Mouse (Mus musculus) MEL-GATA-1-ER (cell line): ENCODE measurements around the gene Cacna1i.

Source experiments
- DNase-seq: peaks from one replicate; pipeline ENCODE4 v3.0.0-alpha.2; 2012; ENCODE audit warnings: low read depth; ENCODE audit errors: extremely low read depth

Cacna1i gene

DNA sequence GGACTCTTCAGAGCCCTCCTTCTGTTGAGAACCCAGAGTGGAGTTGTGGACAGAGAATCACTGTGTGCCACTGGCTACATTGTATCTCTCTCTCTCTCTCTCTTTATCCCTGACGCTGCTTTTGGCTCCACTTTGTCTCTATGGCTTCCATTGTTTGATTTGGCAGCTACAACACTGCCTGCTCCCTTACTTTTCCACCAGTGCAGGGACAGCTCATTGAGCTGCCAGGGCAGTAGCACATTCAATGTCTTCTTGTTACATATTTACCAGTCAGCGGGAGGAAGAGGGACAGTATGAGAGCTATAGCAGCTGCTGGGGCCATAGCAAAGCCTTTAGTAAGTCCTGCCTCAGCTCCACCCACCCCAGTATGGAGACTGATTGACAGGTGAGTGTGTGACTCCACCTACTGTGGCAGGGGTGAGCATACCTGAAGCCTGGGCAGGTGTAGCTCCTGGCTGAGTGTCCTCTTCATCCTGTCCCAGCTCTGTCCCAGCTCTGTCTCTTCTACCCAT is 114.4 kb downstream of the Cacna1i start:
- DNase-seq: no peak

DNA sequence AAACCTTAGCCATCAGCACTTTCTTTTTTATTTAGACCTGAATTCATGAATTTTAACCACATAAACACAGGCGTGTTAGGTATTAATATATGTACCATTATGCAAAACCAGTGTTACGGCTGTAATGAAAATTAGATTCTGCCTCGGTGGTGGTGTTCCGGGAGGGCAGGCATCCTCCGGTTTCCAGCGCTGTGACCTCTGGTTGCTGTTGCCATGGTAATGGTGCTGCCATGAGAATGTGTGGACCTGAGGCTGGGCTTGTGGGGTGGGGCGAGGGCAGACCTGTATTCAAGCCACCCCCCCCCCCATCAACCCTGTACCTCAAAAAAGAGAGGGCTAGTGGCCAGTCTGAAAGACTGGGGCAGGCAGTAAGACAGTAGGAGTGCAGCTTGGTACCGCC is 114.9 kb downstream of the Cacna1i start:
- DNase-seq: no peak

DNA sequence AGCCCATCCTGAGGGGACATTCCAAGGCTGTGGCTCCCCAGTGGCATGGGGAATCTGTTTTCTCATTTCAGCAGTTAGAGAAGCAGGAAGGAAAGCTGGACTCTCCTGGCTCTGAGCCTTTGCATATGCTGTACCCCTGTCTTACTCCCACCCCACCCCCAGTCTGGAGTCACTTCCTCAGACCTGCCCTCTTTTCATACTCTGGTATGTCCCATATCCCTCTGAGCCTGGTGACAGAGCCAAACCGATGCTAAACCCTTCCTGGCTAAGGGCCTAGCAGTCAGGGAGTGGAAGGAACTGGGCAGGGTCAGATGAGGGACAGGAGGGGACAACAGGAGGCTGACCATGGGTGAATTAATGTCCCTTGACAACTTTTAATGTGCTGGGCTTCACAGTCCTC is 120.8 kb downstream of the Cacna1i start:
- DNase-seq: no peak

DNA sequence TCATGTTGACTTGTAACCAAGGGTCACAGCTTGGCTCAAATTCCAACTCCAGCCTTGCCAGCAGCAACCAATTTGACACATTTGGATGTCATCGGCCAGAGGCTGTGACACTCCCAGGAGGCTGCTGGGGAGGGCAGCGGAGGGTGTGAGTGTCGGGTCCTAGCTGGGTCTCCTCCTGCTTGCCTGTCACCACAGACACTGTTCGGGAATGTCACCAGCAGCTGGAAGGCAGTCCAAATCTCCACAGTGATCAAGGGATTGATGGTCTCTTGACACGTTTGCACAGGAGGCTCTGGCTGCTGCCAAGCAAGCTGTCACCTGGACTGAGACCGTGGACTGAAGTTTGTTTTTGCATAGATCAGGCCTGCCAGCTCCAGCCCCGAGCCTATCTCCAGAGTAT is 123.6 kb downstream of the Cacna1i start:
- DNase-seq: no peak

DNA sequence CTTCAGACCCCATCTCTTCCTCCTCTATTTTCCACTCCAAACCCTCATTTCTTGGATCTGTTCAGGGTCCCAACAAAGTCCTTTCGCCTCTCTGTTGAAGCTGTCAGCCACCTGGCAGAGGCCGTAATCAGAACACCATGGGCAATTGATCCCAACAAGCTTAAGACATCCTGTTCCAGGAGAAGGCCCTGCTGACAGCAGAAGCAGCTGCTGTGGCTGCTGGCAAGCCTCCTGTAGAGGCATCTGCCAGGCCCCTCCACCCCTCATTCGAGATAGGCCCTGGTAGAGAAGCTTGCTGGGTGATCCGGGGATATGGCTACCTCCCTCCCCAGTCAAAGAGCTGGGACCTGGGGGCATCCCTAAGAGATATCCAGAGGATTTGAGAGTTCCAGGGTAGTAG is 126.0 kb downstream of the Cacna1i start:
- no peak for DNase-seq

DNA sequence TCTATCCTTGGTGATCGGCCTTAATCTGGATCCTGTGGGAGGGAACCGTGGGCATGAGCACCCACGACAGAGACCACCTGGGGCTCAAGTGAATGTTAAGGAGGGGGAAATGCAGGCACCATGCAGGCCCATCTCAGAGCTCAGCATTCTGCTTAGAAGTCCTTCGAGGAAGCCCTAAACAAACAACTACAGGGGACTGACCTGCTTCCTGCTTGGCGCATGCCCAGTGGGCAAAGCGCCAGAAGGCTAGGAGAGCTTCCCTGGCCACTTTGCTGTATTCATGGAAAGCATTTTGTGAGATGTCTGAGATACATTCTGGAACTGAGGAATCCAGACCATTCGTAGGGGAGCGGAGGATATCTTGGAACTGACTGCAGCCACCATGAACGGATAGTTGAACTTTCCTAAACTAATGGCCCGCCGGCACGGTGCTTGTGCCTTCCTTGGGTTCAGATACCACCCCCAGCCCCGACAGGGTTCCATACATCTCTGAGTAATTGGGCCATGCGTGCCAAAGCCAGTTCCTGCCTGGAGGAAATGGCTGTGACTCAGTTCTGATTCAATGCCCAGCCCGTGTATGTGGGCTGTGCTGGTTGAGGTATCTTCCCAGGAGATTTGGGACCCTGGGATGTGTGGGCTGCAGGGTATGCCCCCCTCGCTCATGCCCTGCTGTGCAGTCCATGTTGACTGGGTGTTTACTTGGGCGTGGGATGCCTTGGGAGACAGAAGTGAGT is 127.1 kb downstream of the Cacna1i start:
- DNase-seq: no peak

DNA sequence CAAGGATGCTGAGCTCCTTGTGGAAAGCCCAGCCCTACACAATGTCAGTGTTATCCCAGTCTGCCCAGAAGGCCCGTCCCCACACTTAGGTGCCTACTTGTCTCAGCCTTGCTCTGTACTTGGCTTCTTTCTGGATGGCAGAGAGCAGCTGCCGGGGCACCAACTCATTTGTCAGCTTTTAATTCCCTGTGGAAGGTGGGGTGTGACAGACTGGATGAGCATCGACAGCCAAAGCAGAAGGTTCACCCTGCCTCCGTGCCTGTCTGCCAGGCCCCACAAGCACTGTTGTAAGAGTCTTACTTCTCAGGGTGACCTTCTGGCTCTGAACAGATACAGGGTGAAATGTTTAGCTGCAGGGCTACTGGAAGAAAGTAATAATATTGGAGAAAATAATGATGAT is 128.1 kb downstream of the Cacna1i start:
- DNase-seq: no peak

DNA sequence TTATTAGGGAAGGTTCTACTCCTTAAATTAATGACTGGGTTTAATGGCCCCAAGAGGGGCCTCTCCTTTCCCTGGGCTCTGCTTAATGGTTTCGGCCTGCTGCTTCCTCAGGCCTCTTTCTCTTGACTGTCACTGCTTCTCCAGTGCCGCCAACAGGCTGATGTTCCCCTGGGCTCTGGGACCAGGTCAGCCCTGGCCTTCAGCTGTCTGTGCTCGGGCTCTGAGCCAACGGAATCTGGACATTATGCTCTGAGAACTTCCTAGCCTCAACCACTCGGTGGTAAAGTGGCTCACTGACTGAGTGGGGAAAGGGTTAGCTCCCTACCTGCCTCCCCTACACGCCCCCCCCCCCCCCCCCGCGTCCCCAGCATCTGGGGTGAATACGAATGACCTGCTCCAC is 130.0 kb downstream of the Cacna1i start:
- no peak for DNase-seq

DNA sequence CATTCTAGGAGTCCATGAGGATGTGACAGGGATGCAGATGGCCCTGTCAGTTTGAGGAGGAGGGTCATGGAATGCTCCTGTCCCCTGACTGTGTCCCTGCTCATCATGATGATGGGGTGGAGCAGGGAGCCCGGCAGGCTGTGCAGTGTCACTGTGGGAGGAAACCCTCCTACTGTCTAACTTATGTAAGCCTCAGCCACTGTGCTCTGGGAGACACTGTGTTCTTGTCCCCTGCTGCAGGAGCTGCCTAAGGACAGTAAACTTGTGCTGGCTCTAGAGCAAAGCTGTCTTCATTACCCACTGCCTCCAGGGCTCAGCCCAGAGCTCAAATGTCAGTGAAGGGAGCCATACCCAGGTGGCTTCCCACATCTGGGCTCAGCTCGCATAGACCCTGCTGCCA is 131.1 kb downstream of the Cacna1i start:
- no peak for DNase-seq

DNA sequence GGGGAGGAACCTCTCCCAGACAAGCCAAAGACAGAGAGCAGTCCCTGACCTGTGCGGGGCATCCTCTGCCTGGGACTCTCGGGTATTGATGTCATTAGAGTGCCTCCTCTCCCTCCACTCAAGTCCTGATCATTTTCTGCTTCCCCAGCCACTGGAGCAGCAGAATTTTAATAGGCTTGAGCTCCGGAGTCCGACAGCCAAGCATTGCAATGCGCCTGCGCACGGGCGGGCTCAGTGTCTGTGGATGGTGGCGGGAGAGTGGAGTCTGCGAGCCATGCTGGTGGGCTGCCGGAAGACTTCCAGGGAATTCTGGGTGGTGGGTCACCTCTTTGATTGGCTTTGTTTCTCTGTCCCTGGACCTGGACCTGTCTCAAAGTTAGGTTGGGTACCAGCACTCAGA is 143.3 kb downstream of the Cacna1i start:
- no peak for DNase-seq

DNA sequence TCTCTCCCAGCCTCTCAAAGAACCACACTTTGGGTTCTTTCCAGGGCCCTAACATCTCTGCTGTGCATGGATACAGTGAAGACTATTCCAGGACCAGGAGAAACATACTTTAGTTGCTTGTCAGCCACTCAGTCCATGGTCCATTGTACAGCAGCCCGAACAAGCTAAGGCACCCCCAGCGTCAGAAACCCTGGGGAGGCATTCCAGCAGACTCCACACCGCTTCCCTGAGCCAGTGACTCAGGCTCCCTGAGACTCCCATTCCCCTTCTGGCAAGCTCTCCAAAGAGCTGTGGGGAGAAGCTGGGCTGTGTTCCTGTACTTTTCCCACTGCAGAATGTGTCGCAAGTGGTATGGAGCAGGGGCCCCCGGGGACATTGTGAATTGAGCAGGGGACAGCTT is 149.9 kb downstream of the Cacna1i start:
- no peak for DNase-seq

DNA sequence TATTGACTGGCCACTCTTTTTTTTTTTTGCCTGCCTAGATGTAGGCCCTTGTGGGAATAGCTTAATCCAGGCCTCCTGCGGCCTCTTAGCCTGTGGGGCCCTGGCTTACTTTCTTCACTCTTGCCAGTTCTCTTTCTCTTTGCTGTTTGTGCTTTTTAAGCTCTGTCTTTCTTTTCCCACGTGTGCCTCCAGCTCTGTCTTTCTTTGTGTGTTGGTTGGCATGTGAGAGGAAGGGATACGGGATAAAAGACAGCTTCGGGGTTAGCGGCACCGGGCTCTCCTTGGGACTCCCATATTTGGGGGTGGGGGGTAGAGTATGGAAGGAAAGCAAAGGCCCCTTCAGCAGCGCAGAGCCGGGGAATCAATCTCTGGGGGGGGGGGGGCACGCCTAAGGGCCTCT is 151.0 kb downstream of the Cacna1i start:
- DNase-seq: no peak

DNA sequence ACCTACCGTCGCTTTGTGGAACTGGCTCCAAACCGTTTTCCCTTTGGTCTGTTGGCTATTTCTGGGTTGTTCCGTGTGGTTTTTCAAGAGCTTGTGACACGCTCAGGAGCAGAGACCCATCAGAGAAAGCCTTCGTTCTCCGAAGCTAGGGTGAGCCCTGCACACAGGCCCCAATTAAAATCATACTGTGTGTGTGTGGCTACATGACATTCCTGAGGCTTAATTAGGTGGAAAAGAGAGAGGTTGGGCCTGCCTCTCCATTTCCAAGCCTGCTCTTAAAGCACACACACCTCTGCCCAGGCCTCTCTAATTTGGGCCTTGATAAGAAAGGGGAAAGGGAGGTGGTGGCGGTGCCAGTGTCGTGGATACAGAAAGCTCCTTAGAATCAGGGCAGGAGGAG is 151.4 kb downstream of the Cacna1i start:
- no peak for DNase-seq

DNA sequence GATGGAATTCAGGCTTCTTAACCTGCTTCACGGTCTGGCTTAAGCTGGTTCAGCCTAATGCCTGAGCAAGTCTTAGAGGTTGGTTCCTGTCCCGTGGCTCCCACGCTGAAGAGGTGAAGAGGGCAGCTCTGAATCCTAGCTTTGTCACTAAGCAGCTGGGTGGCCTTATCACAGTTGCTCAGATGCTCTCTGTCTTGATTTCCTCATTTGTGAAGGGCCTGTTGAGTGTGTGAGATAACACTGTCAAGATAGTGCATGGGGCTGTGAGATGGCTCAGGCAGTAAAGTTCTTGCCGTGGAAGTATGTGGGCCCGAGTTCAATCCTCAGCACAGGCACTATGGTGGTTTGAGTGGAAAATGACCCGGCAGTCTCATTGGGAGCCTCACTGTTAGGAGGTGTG is 153.2 kb downstream of the Cacna1i start:
- peak; percentile 54 for DNase-seq

DNA sequence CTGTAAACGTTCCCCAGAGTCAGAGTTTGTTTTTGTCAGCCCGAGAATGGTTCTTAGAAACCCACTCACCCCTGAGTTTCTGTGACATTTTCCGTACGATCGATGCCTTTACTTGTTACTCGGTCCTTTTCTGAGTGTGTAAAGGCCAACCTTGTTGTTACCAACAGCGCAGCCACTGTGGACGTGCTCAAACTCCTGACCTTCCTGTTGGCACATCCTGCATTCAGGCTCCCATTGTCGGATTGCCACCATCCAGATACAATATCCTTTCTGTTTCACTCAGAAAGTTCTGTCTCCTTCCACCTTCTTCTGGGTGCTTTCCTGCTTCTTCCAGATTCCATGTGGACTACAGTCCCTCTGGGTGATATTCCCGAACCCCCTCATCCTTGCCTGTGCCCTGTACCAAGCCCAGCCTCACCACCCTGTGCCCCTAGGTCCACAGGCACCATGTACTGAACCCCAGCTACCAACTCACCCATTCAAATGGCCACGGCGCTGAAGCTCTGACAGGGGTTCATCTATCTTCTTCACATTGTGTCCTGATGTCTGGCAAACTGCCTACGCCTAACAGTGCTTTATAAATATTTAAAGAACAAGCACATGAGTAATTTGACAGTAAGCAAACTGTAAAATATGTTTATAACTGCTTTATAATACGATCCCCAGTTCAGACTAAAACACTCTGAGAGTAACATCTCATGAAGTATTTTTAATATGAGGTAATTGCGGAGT is 159.1 kb downstream of the Cacna1i start:
- DNase-seq: no peak
